Mouse (Mus musculus): ENCODE results near the gene Eya3.
"Not testable (repeated sequence)": the region's sequence is repeated elsewhere in the genome, so short reads cannot be mapped to it uniquely, and the experiment has no call there.

The Eya3 gene

GRCm38 (mm10) chr4:132737154-132737553 is 98.4 kb downstream of the Eya3 start:
- intact Hi-C loops (cut with DNase I): not testable (repeated sequence)

GRCm38 (mm10) chr4:132741491-132741890 is 102.7 kb downstream of the Eya3 start:
- intact Hi-C loops (cut with DNase I): no loop called here

- intact Hi-C loops (cut with DNase I): no loop called here
These were observed 105.5 kb downstream of the Eya3 start for GRCm38 (mm10) chr4:132743992-132744911.

- intact Hi-C loops (cut with DNase I): no loop called here
These were observed 108.2 kb downstream of the Eya3 start for GRCm38 (mm10) chr4:132746911-132747517.

- intact Hi-C loops (cut with DNase I): no loop called here
These were observed 109.0 kb downstream of the Eya3 start for GRCm38 (mm10) chr4:132747664-132748259.

GRCm38 (mm10) chr4:132748778-132749177 is 110.0 kb downstream of the Eya3 start:
- intact Hi-C loops (cut with DNase I): no loop called here

GRCm38 (mm10) chr4:132749258-132749982 is 110.6 kb downstream of the Eya3 start:
- intact Hi-C loops (cut with DNase I): no loop called here

GRCm38 (mm10) chr4:132752992-132753391 is 114.2 kb downstream of the Eya3 start:
- intact Hi-C loops (cut with DNase I): no loop called here

GRCm38 (mm10) chr4:132756974-132757373 is 118.2 kb downstream of the Eya3 start, which contains the start of gene Smpdl3b:
Smpdl3b (minus strand) TSS chr4:132757252.
- intact Hi-C loops (cut with DNase I): no loop called here

- intact Hi-C loops (cut with DNase I): no loop called here
These were observed 119.0 kb downstream of the Eya3 start for GRCm38 (mm10) chr4:132757633-132758351.

GRCm38 (mm10) chr4:132760296-132760695 is 121.5 kb downstream of the Eya3 start:
- intact Hi-C loops (cut with DNase I): no loop called here

- intact Hi-C loops (cut with DNase I): no loop called here
These were observed 123.8 kb downstream of the Eya3 start for GRCm38 (mm10) chr4:132762602-132763001.

- intact Hi-C loops (cut with DNase I): not testable (repeated sequence)
These were observed 124.3 kb downstream of the Eya3 start for GRCm38 (mm10) chr4:132763125-132763524.

GRCm38 (mm10) chr4:132767914-132768876 is 129.4 kb downstream of the Eya3 start, which contains the start of gene Rpa2:
Rpa2 (plus strand) TSS chr4:132768332.
- intact Hi-C loops (cut with DNase I): loop anchor here (5.0 kb wide), 1 partner anchor 154 kb away; the partner anchor contains the start of gene Fam76a

GRCm38 (mm10) chr4:132771776-132772175 is 133.0 kb downstream of the Eya3 start:
- intact Hi-C loops (cut with DNase I): loop anchor here (10.0 kb wide), 1 partner anchor 233 kb away; no protein-coding TSS in a partner anchor

Data from adrenal gland (tissue).